Mouse (Mus musculus) megakaryocyte, embryonic 14.5 days (primary cell): ENCODE data around the gene Lgals8.

Experiments used
- FLI1 ChIP-seq: IDR thresholded peaks from 2 replicates; pipeline ENCODE4 v1.6.1; 2012; ENCODE audit warnings: low read length, inconsistent platforms, mixed read lengths
- GATA1 ChIP-seq: IDR thresholded peaks from 3 replicates; pipeline ENCODE4 v1.6.1; 2012; ENCODE audit warnings: mixed read lengths, low read length, inconsistent platforms, borderline replicate concordance

DNA sequence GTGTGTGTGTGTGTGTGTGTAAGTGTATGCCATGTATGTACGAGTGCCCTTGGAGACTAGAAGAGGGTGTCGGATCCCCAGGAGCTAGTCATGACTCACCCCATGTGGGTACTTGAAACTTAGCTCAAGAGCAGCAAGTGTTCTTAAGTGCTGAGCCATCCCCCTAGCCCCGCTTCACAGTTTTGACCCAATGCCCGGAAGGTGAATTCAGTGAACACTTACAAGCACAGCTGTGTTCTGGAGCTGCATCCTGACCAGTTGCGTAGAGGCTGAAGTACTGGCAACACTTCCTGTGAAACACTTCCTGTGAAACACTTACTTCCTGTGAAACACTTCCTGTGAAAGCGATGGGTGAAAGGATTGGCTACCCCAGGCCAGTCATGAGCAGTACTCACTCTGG, 10.5 kb upstream of the Lgals8 start:
- TF ChIP-seq GATA1 (no peak), FLI1 (no peak)
